Mouse (Mus musculus) heart, embryonic 14.5 days (tissue): ENCODE measurements around the gene Slc7a7. TPM values are rescaled to one million over a fixed set of nuclear protein-coding genes. Genes with fewer than 3 reads are reported as not detected.

ENCODE experiments used
- ATAC-seq: fragments of 200-750 bp; cut with Nextera tagmentation; 2 replicates; pipeline ENCODE4 v1.8.0; 2017; ENCODE audit warnings: low read depth, moderate TSS enrichment; ENCODE audit not compliant: insufficient number of reproducible peaks, insufficient read depth, low FRiP score
- H3K27ac ChIP-seq, 2 experiments: fragments of 200-500 bp in 1 of 2; fragments of 300-500 bp in 1 of 2; sonication (generic) in 1 of 2; replicated peaks in 1 of 2; 2 replicates each; pipeline ENCODE4 v1.5.1; 2012 to 2014; ENCODE audit warnings: low read depth in 2 of 2, low read length in 2 of 2, control low read depth in 1 of 2, mild to moderate bottlenecking in 1 of 2, mixed read lengths in 1 of 2; ENCODE audit not compliant: control insufficient read depth in 1 of 2, insufficient read depth in 1 of 2
- H3K27me3 ChIP-seq: fragments of 300-500 bp; sonication (generic); 2 replicates; pipeline ENCODE4 v1.6.1; 2014; ENCODE audit warnings: mild to moderate bottlenecking, low read length, control low read depth; ENCODE audit not compliant: control insufficient read depth, insufficient read depth
- H3K36me3 ChIP-seq: fragments of 300-500 bp; sonication (generic); 2 replicates; pipeline ENCODE4 v1.6.1; 2014; ENCODE audit warnings: mild to moderate bottlenecking, control low read depth, low read length, mixed read lengths; ENCODE audit not compliant: control insufficient read depth, insufficient read depth
- H3K4me1 ChIP-seq, 2 experiments: fragments of 200-500 bp in 1 of 2; fragments of 300-500 bp in 1 of 2; sonication (generic) in 1 of 2; 2 replicates each; pipeline ENCODE4 v1.6.1; 2012 to 2014; ENCODE audit warnings: low read length in 2 of 2, control low read depth in 1 of 2, mixed read lengths in 1 of 2; ENCODE audit not compliant: control insufficient read depth in 2 of 2, insufficient read depth in 2 of 2
- H3K4me2 ChIP-seq: fragments of 300-500 bp; sonication (generic); 2 replicates; pipeline ENCODE4 v1.6.1; 2014; ENCODE audit warnings: mild to moderate bottlenecking, low read length
- H3K4me3 ChIP-seq, 2 experiments: fragments of 200-500 bp in 1 of 2; fragments of 300-500 bp in 1 of 2; sonication (generic) in 1 of 2; 2 replicates each; pipeline ENCODE4 v1.5.1; 2012 to 2014; ENCODE audit warnings: low read length in 2 of 2, mild to moderate bottlenecking in 2 of 2, control low read depth in 1 of 2, low read depth in 1 of 2, moderate library complexity in 1 of 2; ENCODE audit not compliant: control insufficient read depth in 1 of 2, insufficient read depth in 1 of 2
- H3K9ac ChIP-seq: fragments of 300-500 bp; sonication (generic); 2 replicates; pipeline ENCODE4 v1.6.1; 2014; ENCODE audit warnings: mild to moderate bottlenecking, low read length
- H3K9me3 ChIP-seq: fragments of 300-500 bp; sonication (generic); 2 replicates; pipeline ENCODE4 v1.6.1; 2016; ENCODE audit warnings: low read length, control low read depth; ENCODE audit not compliant: control insufficient read depth
- WGBS: fragments of 180-500 bp; shearing (Covaris S2); extraction: QIAGEN DNeasy Blood & Tissue Kit; methylation state at CpG from one replicate; pipeline ENCODE4 v1.1.7; 2014; 5-methylcytosine and 5-hydroxymethylcytosine counted together
- polyA plus RNA-seq: library from polyadenylated mRNA; unstranded; fragments of >200 nt; fragmentation: Nextera tagmentation; extraction: Ambion mirVana; gene quantifications from 2 replicates; pipeline ENCODE4 v1.2.1, GENCODE M21; 2014

Gene Slc7a7
- polyA plus RNA-seq, 1 experiment from 2014 or later, result 10.0 TPM

DNA sequence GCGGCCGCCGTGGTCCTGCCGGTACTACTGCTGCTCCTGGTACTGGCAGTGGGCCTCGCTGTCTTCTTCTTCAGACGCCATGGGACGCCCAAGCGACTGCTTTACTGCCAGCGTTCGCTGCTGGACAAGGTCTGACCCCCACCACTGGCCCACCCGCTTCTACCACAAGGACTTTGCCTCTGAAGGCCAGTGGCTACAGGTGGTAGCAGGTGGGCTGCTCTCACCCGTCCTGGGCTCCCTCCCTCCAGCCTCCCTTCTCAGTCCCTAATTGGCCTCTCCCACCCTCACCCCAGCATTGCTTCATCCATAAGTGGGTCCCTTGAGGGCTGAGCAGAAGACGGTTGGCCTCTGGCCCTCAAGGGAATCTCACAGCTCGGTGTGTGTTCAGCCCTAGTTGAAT lies 23.0 kb upstream of the Slc7a7 start:
- ATAC-seq, result no peak
- peaks cover 64% of the 10 kb centered on the region for H3K36me3 ChIP-seq
- no peak overlapping the region for H3K4me2 ChIP-seq
- no peak overlapping the region for H3K4me3 ChIP-seq
- H3K27ac ChIP-seq, result no peak overlapping the region
- 87% methylated on average over 12 of the region's 14 CpGs for WGBS
- no peak overlapping the region for H3K9ac ChIP-seq
- H3K27me3 ChIP-seq, result no peaks in the 10 kb centered on the region
- H3K9me3 ChIP-seq, result no peaks in the 10 kb centered on the region
- H3K4me1 ChIP-seq, result peaks cover 9% of the 10 kb centered on the region in 2 experiments; a peak in 3 of 4 replicates

DNA sequence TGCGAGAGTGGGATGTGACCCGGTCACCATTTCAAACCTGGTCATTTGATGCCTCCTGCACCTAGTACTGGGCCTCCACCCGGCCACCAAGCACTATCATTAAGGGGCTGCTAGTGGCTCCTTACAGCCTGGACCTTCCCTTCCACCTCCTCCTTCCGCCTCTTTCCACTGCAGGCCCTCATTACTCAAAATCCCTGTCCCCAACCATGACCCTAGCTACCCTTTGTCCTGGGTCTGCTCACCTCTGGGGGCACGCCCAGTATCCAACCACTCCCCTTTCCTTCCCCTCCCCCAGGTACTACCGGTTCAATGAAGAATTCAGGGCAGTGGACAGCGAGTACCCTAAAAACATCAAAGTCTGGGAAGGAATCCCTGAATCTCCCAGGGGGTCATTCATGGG lies 22.0 kb upstream of the Slc7a7 start:
- peaks cover 69% of the 10 kb centered on the region for H3K36me3 ChIP-seq

GRCm38 (mm10) chr14:54439155-54439554 lies 21.6 kb upstream of the Slc7a7 start:
- WGBS, result 84% methylated on average over 12 of the region's 12 CpGs
- Histone ChIP-seq H3K9ac (no peak overlapping the region), H3K4me1 (peaks cover 8 to 19% of the 10 kb centered on the region in 2 experiments; a peak in 3 of 4 replicates), H3K27me3 (no peaks in the 10 kb centered on the region), H3K9me3 (no peaks in the 10 kb centered on the region), H3K4me2 (no peak overlapping the region), H3K4me3 (no peak overlapping the region), H3K27ac (no peak overlapping the region), H3K36me3 (peaks cover 69% of the 10 kb centered on the region)
- ATAC-seq, result no peak

More for the DNA sequence above, 22.0 kb upstream of the Slc7a7 start:
- ATAC-seq, result no peak
- 74% methylated on average over 7 of the region's 7 CpGs for WGBS
- Histone ChIP-seq H3K27me3 (no peaks in the 10 kb centered on the region), H3K9ac (no peak overlapping the region), H3K27ac (no peak overlapping the region), H3K4me1 (peaks cover 8 to 18% of the 10 kb centered on the region in 2 experiments; a peak in 2 of 4 replicates), H3K4me3 (no peak overlapping the region), H3K9me3 (no peaks in the 10 kb centered on the region), H3K4me2 (no peak overlapping the region)

DNA sequence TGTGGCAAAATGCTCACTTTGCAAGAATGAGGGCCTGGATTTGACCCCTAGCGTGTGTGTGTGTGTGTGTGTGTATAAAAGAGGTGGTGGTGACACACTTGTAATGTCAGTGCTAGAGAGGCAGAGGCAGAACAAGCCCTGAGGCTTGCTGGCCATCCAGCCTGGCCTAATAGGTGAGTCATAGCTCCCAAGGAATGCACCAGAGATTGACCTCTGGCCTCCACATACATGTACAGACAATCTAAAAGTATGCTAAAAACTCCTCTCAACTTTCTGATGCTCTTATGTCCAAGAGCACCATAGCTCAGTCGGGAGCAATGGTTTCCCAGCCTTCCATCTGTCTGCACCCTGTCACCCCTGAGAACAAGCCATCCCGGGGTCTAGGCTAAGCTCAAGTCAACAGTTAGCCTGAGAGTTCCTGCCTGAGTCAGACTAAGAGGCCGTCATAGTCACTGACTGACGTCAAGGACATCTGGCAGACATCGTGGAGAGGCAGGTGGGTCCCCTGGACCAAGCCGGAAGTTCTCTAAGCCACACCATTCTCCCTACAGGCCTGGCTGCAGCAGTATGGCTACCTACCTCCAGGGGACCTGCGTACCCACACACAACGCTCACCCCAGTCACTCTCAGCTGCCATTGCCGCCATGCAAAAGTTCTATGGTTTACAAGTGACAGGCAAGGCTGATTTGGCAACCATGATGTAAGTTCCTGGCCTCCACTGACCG lies 17.8 kb upstream of the Slc7a7 start:
- H3K27ac ChIP-seq, result 0 out of 4 replicates have a peak overlapping the region, but pooled peaks of 1 of the 2 experiments have one; percentile 28
- no peak for ATAC-seq
- WGBS, result 70% methylated on average over 11 of the region's 11 CpGs
- H3K9me3 ChIP-seq, result no peaks in the 10 kb centered on the region
- no peak overlapping the region for H3K4me2 ChIP-seq
- no peak overlapping the region for H3K4me3 ChIP-seq
- peaks cover 20 to 31% of the 10 kb centered on the region in 2 experiments for H3K4me1 ChIP-seq
- H3K27me3 ChIP-seq, result no peaks in the 10 kb centered on the region
- peaks cover 53% of the 10 kb centered on the region for H3K36me3 ChIP-seq
- no peak overlapping the region for H3K9ac ChIP-seq

DNA sequence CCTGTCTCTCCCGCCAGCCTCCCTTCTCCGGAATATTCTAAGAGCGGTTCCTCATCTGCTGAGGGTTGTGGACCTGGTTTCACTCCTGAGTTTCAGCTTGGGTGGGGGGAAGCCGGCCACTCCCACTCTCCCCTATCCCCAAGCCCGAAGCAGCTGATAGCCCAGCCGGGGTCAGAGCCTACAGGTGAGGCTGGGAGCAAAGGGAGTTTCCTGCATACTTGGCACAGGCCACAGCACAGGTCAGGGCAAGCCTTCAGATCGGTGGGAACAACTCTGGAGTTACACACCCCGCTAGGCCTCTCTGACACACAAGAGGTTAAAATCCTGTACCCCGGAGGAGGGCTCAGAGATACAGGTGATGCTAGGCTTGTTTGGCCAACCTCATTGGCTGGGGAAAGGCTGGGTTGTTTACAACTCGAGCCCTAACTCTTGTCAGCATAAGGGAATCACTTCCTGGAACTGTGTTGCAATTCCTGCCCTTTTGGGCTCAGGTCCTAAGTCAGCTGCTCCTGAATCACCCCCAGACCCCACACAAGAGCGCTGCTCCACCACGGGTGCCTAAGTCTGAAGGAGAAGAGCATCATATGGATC lies 16.5 kb upstream of the Slc7a7 start:
- no peaks in the 10 kb centered on the region for H3K9me3 ChIP-seq
- no peak overlapping the region; a peak in 1 of 4 replicates for H3K27ac ChIP-seq
- H3K4me2 ChIP-seq, result peak overlapping the region; percentile 76
- peaks cover 44% of the 10 kb centered on the region for H3K36me3 ChIP-seq
- peak overlapping the region; percentile 100 for H3K9ac ChIP-seq
- no peaks in the 10 kb centered on the region for H3K27me3 ChIP-seq
- WGBS, result 61% methylated on average over 12 of the region's 12 CpGs
- peak overlapping the region; percentile 85 to 90 for H3K4me3 ChIP-seq
- H3K4me1 ChIP-seq, result peaks cover 27 to 44% of the 10 kb centered on the region in 2 experiments
- no peak for ATAC-seq

GRCm38 (mm10) chr14:54432837-54433830 lies 15.6 kb upstream of the Slc7a7 start:
- 38% methylated on average over 17 of the region's 17 CpGs for WGBS
- peaks cover 27 to 44% of the 10 kb centered on the region in 2 experiments for H3K4me1 ChIP-seq
- ATAC-seq, result no peak
- no peaks in the 10 kb centered on the region for H3K27me3 ChIP-seq
- peak overlapping the region; percentile 85 to 90 for H3K4me3 ChIP-seq
- H3K36me3 ChIP-seq, result peaks cover 41% of the 10 kb centered on the region
- peak overlapping the region; percentile 100 for H3K9ac ChIP-seq
- peak overlapping the region; percentile 92 to 94 for H3K27ac ChIP-seq
- H3K9me3 ChIP-seq, result no peaks in the 10 kb centered on the region
- peak overlapping the region; percentile 76 for H3K4me2 ChIP-seq
